Mouse (Mus musculus): Measurements from ENCODE around the gene Psmb10. TPM values are rescaled to one million over a fixed set of nuclear protein-coding genes. Genes with fewer than 3 reads are reported as not detected.

Gene Psmb10
- polyA plus RNA-seq, 1 experiment from 2014 or later, result 36.8 TPM

GRCm38 (mm10) chr8:105961101-105961500 lies 22.9 kb upstream of the Psmb10 start:
- Histone ChIP-seq H3K4me1 (peaks cover 31% of the 10 kb centered on the region), H3K36me3 (replicated peaks) (peaks cover 47% of the 10 kb centered on the region), H3K9me3 (no peaks in the 10 kb centered on the region), H3K4me3 (no peak overlapping the region), H3K27ac (replicated peaks) (no peak overlapping the region), H3K27me3 (replicated peaks; ENCODE audit: low read depth, poor library complexity, severe bottlenecking) (peaks cover 10% of the 10 kb centered on the region; the same call in 1 of the 2 replicates)
- no peak for DNase-seq (ENCODE audit: low spot score)
- 77% methylated on average over 14 of the region's 14 CpGs for WGBS

GRCm38 (mm10) chr8:105959350-105959749 lies 21.1 kb upstream of the Psmb10 start:
- no peaks in the 10 kb centered on the region for H3K9me3 ChIP-seq
- H3K4me3 ChIP-seq, result no peak overlapping the region
- peaks cover 15% of the 10 kb centered on the region for H3K4me1 ChIP-seq
- H3K36me3 ChIP-seq (replicated peaks), result peaks cover 64% of the 10 kb centered on the region
- H3K27ac ChIP-seq (replicated peaks), result no peak overlapping the region
- WGBS, result 90% methylated on average over 7 of the region's 7 CpGs
- DNase-seq (ENCODE audit: low spot score), result no peak
- peaks cover 2% of the 10 kb centered on the region; the same call in 1 of the 2 replicates for H3K27me3 ChIP-seq (replicated peaks; ENCODE audit: low read depth, poor library complexity, severe bottlenecking)

DNA sequence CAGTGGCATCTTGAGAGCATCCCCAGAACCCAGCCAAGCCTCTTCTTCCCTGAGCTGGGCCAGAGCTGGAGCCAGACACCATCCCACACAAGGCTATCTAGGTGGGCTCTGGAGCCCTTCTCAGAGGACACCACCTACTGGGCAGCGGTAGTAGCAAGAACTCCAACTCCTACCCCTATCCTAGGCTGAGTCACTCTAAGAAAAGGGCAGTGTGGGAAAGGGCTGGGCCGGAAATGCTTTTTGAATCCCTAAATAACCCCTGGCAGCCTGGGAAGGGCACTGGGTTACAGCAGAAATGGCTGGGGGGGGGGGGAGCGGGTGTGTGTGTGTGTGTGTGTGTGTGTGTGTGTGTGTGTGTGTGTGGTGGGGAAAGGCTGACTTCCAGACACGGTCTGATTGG lies 19.6 kb upstream of the Psmb10 start:
- H3K4me3 ChIP-seq, result no peak overlapping the region
- peaks cover 80% of the 10 kb centered on the region for H3K36me3 ChIP-seq (replicated peaks)
- no peak for DNase-seq (ENCODE audit: low spot score)
- no peak overlapping the region for H3K27ac ChIP-seq (replicated peaks)
- no peaks in the 10 kb centered on the region for H3K27me3 ChIP-seq (replicated peaks; ENCODE audit: low read depth, poor library complexity, severe bottlenecking)
- H3K4me1 ChIP-seq, result peaks cover 6% of the 10 kb centered on the region; the same call in 1 of the 2 replicates
- H3K9me3 ChIP-seq, result no peaks in the 10 kb centered on the region
- WGBS, result 63% methylated on average over 3 of the region's 4 CpGs

DNA sequence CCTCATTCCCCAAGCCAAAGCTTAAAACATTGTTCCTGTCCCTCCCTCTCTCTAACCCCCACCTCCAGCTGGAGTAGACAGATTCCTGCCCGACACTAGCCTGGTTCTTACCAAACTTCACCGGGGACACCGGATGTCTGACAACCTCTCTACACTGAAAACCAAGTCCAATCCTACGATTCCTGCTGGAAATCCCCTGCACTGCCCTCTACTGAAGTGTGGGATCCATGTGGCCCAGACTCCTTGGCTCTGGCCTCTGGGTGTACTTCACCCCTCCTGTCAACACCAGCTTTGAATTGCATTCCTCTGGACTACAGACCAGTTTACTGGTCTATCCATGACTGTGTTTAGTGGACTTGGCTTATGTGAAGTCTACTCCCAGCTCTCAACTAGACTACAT lies 18.3 kb upstream of the Psmb10 start:
- Histone ChIP-seq H3K9me3 (no peaks in the 10 kb centered on the region), H3K27ac (replicated peaks) (no peak overlapping the region), H3K27me3 (replicated peaks; ENCODE audit: low read depth, poor library complexity, severe bottlenecking) (no peaks in the 10 kb centered on the region), H3K36me3 (replicated peaks) (peaks cover 85% of the 10 kb centered on the region), H3K4me1 (peaks cover 4% of the 10 kb centered on the region), H3K4me3 (no peak overlapping the region)
- no peak for DNase-seq (ENCODE audit: low spot score)
- 89% methylated on average over 4 of the region's 4 CpGs for WGBS

DNA sequence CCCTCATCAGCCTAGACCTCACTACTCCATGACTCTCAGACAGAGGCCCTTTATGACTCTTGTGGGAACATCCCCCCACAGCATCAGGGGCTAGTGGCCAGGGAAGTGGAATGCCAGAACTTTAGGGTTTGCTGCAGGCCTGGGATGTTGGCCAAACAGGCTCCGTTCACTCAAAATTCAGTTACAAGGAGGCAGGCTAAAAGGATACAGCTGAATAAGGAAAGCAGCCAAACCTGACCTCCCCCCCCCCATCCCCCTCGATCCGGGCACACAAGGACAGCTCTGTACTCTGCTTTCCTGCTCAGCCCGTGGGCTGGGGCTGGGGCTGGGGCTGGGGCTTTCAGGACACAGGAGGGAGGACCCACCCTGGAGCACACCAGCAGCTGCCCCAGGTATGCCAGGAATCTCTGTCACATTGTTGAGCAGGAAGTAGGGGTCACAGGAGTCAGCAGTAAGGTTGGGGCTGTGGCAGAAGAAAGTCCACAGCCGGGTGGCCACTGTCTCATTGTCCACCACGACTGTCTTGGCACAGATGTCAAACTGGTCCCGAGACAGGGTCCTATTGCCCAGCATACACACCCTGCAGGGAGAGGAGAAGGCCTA lies 12.9 kb upstream of the Psmb10 start:
- H3K36me3 ChIP-seq (replicated peaks), result peaks cover 96% of the 10 kb centered on the region
- DNase-seq (ENCODE audit: low spot score), result peak; percentile 62
- H3K27me3 ChIP-seq (replicated peaks; ENCODE audit: low read depth, poor library complexity, severe bottlenecking), result no peaks in the 10 kb centered on the region
- H3K4me1 ChIP-seq, result peaks cover 13% of the 10 kb centered on the region
- no peaks in the 10 kb centered on the region for H3K9me3 ChIP-seq
- peak overlapping the region; percentile 61; the same call in 1 of the 2 replicates for H3K27ac ChIP-seq (replicated peaks)
- no peak overlapping the region for H3K4me3 ChIP-seq
- 23% methylated on average over 7 of the region's 7 CpGs for WGBS

DNA sequence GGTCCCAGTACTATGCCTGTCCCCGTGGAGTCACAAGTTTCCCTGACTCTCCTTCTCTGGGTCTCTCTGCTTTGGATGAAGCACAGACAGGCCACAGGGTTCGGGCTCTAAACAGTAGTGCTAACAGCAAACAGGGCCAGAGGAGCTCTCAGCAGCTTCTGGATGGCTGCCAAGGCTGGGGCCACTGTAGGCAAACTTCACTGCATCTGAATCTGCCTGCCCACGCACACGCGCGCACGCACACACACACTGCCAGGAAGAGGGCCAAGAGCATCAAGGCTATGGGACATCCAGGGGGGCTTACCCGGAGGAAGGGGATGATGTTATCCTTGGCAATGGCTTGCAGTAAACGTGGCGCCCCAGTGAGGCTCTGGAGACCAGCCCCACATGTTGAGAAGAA lies 11.1 kb upstream of the Psmb10 start:
- Histone ChIP-seq H3K4me1 (peaks cover 13% of the 10 kb centered on the region), H3K4me3 (no peak overlapping the region), H3K36me3 (replicated peaks) (peaks cover 96% of the 10 kb centered on the region), H3K27me3 (replicated peaks; ENCODE audit: low read depth, poor library complexity, severe bottlenecking) (no peaks in the 10 kb centered on the region), H3K9me3 (no peaks in the 10 kb centered on the region), H3K27ac (replicated peaks) (no peak overlapping the region)
- 91% methylated on average over 10 of the region's 10 CpGs for WGBS
- no peak for DNase-seq (ENCODE audit: low spot score)

DNA sequence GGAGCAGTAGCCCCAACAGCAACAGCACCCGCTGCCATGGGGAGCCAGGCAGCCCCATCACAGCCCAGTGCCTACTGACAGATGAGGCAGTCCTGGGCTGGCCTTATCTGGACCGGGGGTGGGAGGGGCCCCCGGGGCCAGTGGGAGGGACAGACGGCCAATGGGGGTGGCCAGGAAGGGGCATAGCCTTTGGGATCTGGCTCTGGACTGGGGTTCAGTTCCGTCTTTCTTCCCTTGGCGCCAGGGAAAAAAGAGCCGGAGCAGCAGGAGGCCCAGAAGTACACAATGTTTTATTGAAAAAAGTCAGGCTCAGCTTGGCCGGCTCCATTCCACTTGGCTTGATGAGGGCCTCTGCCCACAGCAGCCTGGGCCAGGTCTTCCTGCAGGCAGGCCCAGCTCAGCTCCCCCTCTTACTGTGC lies 5.1 kb upstream of the Psmb10 start, which contains the start of gene Lcat:
TSS of gene Lcat (minus strand) at position 62 of the 419 bp plus-strand sequence.
- peaks cover 87% of the 10 kb centered on the region for H3K36me3 ChIP-seq (replicated peaks)
- no peaks in the 10 kb centered on the region for H3K9me3 ChIP-seq
- 84% methylated on average over 8 of the region's 8 CpGs for WGBS
- peaks cover 5% of the 10 kb centered on the region for H3K4me1 ChIP-seq
- DNase-seq (ENCODE audit: low spot score), result no peak
- H3K4me3 ChIP-seq, result no peak within 1 kb of the TSS
- H3K27ac ChIP-seq (replicated peaks), result no peak within 1 kb of the TSS
- H3K27me3 ChIP-seq (replicated peaks; ENCODE audit: low read depth, poor library complexity, severe bottlenecking), result no peaks in the 10 kb centered on the region

DNA sequence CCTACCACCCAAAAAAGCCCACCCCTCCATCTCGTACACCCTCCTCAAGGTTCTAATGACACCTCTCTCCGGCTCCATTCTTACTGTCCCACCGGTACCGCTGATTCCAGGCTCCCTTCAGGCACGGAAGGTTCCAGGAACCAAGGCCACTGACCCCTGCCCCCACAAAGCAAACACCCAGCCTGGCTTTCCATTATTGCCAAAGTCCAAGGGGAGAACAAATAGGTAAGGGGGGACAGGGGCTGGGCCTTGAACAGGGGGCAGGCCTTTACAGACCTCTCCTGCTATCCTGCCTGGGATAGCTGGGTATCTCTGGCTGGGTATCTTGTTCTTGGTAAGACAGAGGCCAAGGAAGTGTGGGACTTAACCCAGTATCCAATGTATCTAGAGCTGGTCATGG lies 4.3 kb upstream of the Psmb10 start:
- 96% methylated on average over 5 of the region's 5 CpGs for WGBS
- Histone ChIP-seq H3K36me3 (replicated peaks) (peaks cover 79% of the 10 kb centered on the region), H3K4me1 (peaks cover 13% of the 10 kb centered on the region), H3K27me3 (replicated peaks; ENCODE audit: low read depth, poor library complexity, severe bottlenecking) (no peaks in the 10 kb centered on the region), H3K9me3 (no peaks in the 10 kb centered on the region), H3K4me3 (no peak overlapping the region), H3K27ac (replicated peaks) (no peak overlapping the region)
- no peak for DNase-seq (ENCODE audit: low spot score)

DNA sequence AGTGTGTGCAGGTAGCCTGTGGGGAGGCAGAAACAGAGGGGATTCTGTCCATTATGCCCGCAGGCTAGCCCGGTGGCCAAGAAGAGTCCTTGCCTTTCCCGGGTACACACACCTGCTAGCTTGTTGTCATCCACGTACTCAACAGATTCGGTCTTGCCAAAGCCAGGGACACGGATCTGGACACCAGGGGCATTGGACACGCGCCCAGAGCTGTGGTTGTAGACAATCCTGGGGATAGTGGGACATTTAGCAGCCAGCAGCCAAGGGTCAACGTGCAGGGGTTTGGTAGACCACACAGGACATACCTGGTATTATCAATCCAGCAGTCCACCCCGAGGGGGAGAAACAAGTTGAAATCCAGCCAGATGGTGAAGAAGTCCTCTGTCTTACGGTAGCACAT lies 3.8 kb upstream of the Psmb10 start:
- DNase-seq (ENCODE audit: low spot score), result no peak
- Histone ChIP-seq H3K36me3 (replicated peaks) (peaks cover 74% of the 10 kb centered on the region), H3K9me3 (no peaks in the 10 kb centered on the region), H3K27ac (replicated peaks) (no peak overlapping the region), H3K4me3 (no peak overlapping the region), H3K4me1 (peaks cover 13% of the 10 kb centered on the region), H3K27me3 (replicated peaks; ENCODE audit: low read depth, poor library complexity, severe bottlenecking) (no peaks in the 10 kb centered on the region)
- WGBS, result 95% methylated on average over 11 of the region's 11 CpGs

DNA sequence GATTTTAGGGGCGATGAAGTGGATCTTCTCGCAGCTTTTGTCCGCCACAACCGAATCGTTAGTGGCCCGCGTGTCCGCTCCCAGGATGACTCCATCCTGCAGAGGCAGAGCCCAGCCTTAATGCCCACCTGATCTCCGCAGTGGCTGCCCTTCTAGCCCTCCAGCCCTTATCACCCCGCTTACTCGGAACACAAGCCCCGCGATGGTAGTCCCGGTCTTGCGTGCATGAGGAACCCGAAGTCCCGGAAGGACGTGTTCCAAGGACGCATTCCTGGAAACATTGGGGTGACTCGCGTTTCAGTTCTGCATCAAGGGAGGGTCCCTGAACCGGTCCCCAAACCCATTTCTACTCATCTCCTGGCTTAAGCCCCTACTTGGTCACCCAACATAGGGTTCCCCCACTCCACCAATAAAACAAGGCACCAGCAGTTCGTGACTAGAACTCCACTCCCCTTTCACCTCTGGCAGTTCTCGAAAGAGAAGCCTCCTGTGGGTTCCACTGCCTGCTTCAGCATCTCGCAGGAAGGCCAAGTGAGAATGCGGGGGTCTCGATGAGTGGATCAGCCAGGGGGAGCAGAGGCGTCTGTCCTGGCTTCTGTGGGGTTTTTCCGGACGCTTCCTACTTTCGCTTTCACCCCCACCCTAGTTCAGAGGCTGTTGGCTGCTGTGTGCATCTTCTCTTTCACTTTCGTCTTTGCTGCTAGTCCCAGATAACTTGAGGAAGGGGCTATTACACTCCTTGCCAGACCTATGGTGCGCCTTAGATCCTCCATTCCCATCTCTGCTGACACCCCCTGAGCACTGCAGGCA lies 543 bp downstream of the Psmb10 start:
- H3K4me3 ChIP-seq, result peak overlapping the region; percentile 68
- WGBS, result 2% methylated on average over 33 of the region's 33 CpGs
- peak; percentile 43 for DNase-seq (ENCODE audit: low spot score)
- peak overlapping the region; percentile 86 for H3K27ac ChIP-seq (replicated peaks)
- H3K4me1 ChIP-seq, result peaks cover 23% of the 10 kb centered on the region
- peaks cover 40% of the 10 kb centered on the region for H3K36me3 ChIP-seq (replicated peaks)
- H3K9me3 ChIP-seq, result no peaks in the 10 kb centered on the region
- no peaks in the 10 kb centered on the region for H3K27me3 ChIP-seq (replicated peaks; ENCODE audit: low read depth, poor library complexity, severe bottlenecking)

- H3K36me3 ChIP-seq (replicated peaks), result peaks cover 40% of the 10 kb centered on the region
- peak; percentile 93 for DNase-seq (ENCODE audit: low spot score)
- WGBS, result under 1% methylated on average over 30 of the region's 30 CpGs
- H3K9me3 ChIP-seq, result no peaks in the 10 kb centered on the region
- H3K27ac ChIP-seq (replicated peaks), result peak overlapping the region; percentile 86
- H3K4me1 ChIP-seq, result peaks cover 23% of the 10 kb centered on the region
- no peaks in the 10 kb centered on the region for H3K27me3 ChIP-seq (replicated peaks; ENCODE audit: low read depth, poor library complexity, severe bottlenecking)
- peak overlapping the region; percentile 68 for H3K4me3 ChIP-seq
Observed at GRCm38 (mm10) chr8:105936866-105937475, 1.3 kb downstream of the Psmb10 start.

- Histone ChIP-seq H3K27me3 (replicated peaks; ENCODE audit: low read depth, poor library complexity, severe bottlenecking) (no peaks in the 10 kb centered on the region), H3K27ac (replicated peaks) (peak overlapping the region; percentile 86), H3K4me3 (peak overlapping the region; percentile 68), H3K36me3 (replicated peaks) (peaks cover 40% of the 10 kb centered on the region), H3K9me3 (no peaks in the 10 kb centered on the region), H3K4me1 (peaks cover 23% of the 10 kb centered on the region)
- WGBS, result 29% methylated on average over 7 of the region's 7 CpGs
- DNase-seq (ENCODE audit: low spot score), result no peak
Observed at GRCm38 (mm10) chr8:105935863-105936603, 2.2 kb downstream of the Psmb10 start.
